Mouse (Mus musculus): ENCODE measurements at regions not wholly inside any gene's neighbourhood (a gene's known extent, or its start where the extent isn't known, plus 50 kb on each side); places are given as distances from the start of the nearest gene placed in this dataset.

DNA sequence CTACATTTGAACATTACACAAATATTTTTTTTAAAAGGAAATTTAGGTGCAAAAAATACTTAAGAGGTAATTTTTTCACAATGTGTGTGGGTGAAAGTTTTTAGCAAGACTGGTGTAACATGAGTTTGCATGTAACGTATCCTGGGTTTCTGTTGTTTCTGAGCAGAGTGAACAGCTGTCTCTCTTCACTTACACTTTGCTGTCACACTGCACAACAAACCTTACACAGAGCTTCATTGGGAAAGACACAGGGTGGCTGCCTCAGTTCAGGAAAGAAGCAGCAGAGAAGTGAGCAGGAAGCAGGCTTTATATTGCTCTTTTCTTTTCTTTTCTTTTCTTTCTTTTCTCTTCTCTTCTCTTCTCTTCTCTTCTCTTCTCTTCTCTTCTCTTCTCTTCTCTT is 617.1 kb upstream of the Gm38303 start:
- Histone ChIP-seq H3K27me3 (ENCODE audit: insufficient read depth, low read length) (no peaks in the 10 kb centered on the region), H3K4me3 (ENCODE audit: low read depth, low read length) (no peak overlapping the region), H3K36me3 (replicated peaks) (no peaks in the 10 kb centered on the region), H3K9me3 (replicated peaks) (no peaks in the 10 kb centered on the region), H3K4me1 (ENCODE audit: insufficient read depth, low read depth, low read length) (no peaks in the 10 kb centered on the region)
- DNase-seq (ENCODE audit: low spot score) (no peak), ATAC-seq (ENCODE audit: extremely low read depth, insufficient number of reproducible peaks, low FRiP score, poor library complexity, severe bottlenecking) (no peak)
- no peak for TF ChIP-seq POLR2AphosphoS5 (IDR thresholded peaks at IDR 0.05; ENCODE audit: insufficient replicate concordance, low read depth, low read length)
- no peak for TF ChIP-seq GATA2 (IDR thresholded peaks at IDR 0.05; ENCODE audit: borderline replicate concordance, low read depth, low read length)
- no peak for TF ChIP-seq CTCF (IDR thresholded peaks at IDR 0.05; ENCODE audit: low read depth, low read length)
- no peak for TF ChIP-seq TAL1 (conservative IDR thresholded peaks at IDR 0.05; ENCODE audit: low read depth, low read length)
- TF ChIP-seq GATA1 (IDR thresholded peaks at IDR 0.05; ENCODE audit: borderline replicate concordance, low read length) = no peak

DNA sequence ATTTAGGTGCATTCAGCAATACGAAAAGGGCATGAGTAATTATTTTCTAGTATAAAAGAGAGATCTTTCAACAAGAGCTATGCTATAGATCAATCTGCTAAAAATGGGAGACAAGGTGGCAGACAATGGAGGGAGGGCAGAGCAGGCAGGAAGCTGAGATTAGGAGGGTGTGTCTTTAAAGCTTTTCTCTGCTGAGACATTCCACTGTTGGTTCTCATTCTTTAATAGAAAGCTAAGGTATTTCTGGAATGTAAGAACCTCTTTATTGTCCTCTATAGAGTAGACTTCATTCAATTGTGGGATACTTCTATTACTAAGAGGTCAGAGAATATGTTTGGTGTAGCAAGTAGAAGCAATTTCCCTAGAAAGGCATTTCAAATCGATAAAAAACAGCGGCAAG is 581.6 kb upstream of the Gm38303 start:
- Histone ChIP-seq H3K27me3 (ENCODE audit: insufficient read depth, low read length) (no peaks in the 10 kb centered on the region), H3K4me1 (ENCODE audit: insufficient read depth, low read depth, low read length) (no peaks in the 10 kb centered on the region), H3K4me3 (ENCODE audit: low read depth, low read length) (no peak overlapping the region), H3K36me3 (replicated peaks) (no peaks in the 10 kb centered on the region), H3K9me3 (replicated peaks) (no peaks in the 10 kb centered on the region)
- ATAC-seq (ENCODE audit: extremely low read depth, insufficient number of reproducible peaks, low FRiP score, poor library complexity, severe bottlenecking) (no peak), DNase-seq (ENCODE audit: low spot score) (no peak)
- TF ChIP-seq TAL1 (conservative IDR thresholded peaks at IDR 0.05; ENCODE audit: low read depth, low read length) = no peak
- no peak for TF ChIP-seq GATA1 (IDR thresholded peaks at IDR 0.05; ENCODE audit: borderline replicate concordance, low read length)
- no peak for TF ChIP-seq CTCF (IDR thresholded peaks at IDR 0.05; ENCODE audit: low read depth, low read length)
- no peak for TF ChIP-seq GATA2 (IDR thresholded peaks at IDR 0.05; ENCODE audit: borderline replicate concordance, low read depth, low read length)
- TF ChIP-seq POLR2AphosphoS5 (IDR thresholded peaks at IDR 0.05; ENCODE audit: insufficient replicate concordance, low read depth, low read length) = no peak

DNA sequence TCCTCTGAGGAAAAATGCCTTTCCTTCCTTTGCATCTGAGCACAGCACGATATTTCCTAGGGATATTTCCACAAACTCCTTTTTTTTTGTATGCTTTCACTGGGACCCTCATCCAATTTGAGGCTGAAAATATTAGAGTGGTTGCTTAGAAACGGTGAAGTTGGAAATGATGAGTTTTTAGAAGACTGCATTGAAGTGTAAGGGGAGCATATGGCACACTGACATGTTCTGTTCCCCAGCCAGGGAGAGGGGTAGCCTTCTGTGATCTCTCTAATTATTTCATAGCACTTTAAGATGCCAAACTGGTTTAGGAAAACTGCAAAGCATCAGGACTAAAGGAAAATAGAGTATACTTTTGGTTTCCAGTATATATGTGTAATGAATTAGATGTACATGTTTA is 556.5 kb upstream of the Gm38303 start:
- no peak for TF ChIP-seq GATA2 (IDR thresholded peaks at IDR 0.05; ENCODE audit: borderline replicate concordance, low read depth, low read length)
- TF ChIP-seq POLR2AphosphoS5 (IDR thresholded peaks at IDR 0.05; ENCODE audit: insufficient replicate concordance, low read depth, low read length) = no peak
- TF ChIP-seq GATA1 (IDR thresholded peaks at IDR 0.05; ENCODE audit: borderline replicate concordance, low read length) = no peak
- TF ChIP-seq TAL1 (conservative IDR thresholded peaks at IDR 0.05; ENCODE audit: low read depth, low read length) = no peak
- no peak for TF ChIP-seq CTCF (IDR thresholded peaks at IDR 0.05; ENCODE audit: low read depth, low read length)
- ATAC-seq (ENCODE audit: extremely low read depth, insufficient number of reproducible peaks, low FRiP score, poor library complexity, severe bottlenecking) (no peak), DNase-seq (ENCODE audit: low spot score) (no peak)
- no peaks in the 10 kb centered on the region for H3K27me3 ChIP-seq (ENCODE audit: insufficient read depth, low read length)
- H3K9me3 ChIP-seq (replicated peaks) = no peaks in the 10 kb centered on the region
- no peaks in the 10 kb centered on the region for H3K36me3 ChIP-seq (replicated peaks)
- H3K4me3 ChIP-seq (ENCODE audit: low read depth, low read length) = no peak overlapping the region
- no peaks in the 10 kb centered on the region for H3K4me1 ChIP-seq (ENCODE audit: insufficient read depth, low read depth, low read length)

All from G1E (cell line).